Comparison of ENCODE assay signal across 18 mouse cellular contexts in the genomic region with DNA sequence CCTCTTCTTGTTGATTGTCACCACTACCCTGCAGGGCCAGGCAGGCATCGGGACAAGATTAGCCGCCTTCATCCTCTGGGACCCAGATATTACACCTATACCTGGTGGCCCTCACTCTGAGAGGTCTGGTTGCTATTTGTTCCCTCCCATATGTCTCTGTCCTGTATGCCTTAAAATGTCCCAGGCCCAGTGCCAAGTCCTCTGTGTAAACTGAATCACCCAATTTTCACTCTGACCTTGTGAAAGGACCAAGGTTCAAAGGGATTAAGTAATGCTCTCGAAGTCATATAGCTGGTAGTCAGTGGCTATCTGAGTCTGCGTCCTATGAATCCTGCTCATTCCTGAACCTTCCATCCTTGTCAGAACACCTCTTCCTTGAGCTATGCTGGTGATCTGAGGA. TPM values are rescaled to one million over a fixed set of nuclear protein-coding genes. Genes with fewer than 3 reads are reported as not detected.
"Had no signal": no experiment of that assay in that cellular context is flagged by ENCODE, and none has a peak within 500 bp of the region (broad histone marks: within the 10 kb centered on the region; RNA-seq: fewer than 3 reads in every experiment).

No protein-coding gene starts in this region.

- H3K4me2 ChIP-seq: limb, embryonic 13.5 days; midbrain, embryonic 13.5 days had no signal

- H3K4me1 ChIP-seq: limb, embryonic 13.5 days; midbrain, embryonic 13.5 days had no signal

- H3K9ac ChIP-seq: limb, embryonic 13.5 days; midbrain, embryonic 13.5 days had no signal

- H3K4me3 ChIP-seq: limb, embryonic 13.5 days; midbrain, embryonic 13.5 days had no signal

- H3K27me3 ChIP-seq: limb, embryonic 13.5 days; midbrain, embryonic 13.5 days had no signal

- H3K27ac ChIP-seq: kidney, postnatal 0 days; limb, embryonic 13.5 days; midbrain, embryonic 13.5 days had no signal

- DNase-seq: kidney, adult 11 months; kidney, adult 9 months; kidney, postnatal 36 days; layer of hippocampus, adult 9-11 months; left cerebral cortex, postnatal 4 days; lung, adult 18-20 months; right cerebral cortex, postnatal 14 days; thymus, postnatal 36 days had no signal

- ATAC-seq: midbrain, embryonic 13.5 days had no signal

- H3K9me3 ChIP-seq: limb, embryonic 13.5 days; midbrain, embryonic 13.5 days had no signal

- H3K36me3 ChIP-seq: limb, embryonic 13.5 days; midbrain, embryonic 13.5 days had no signal

RNA-seq across cellular contexts. Expression of a gene that starts 6.8 kb away (rescaled TPM):
- total RNA-seq: megakaryocyte-erythroid progenitor cell, adult 5-6 weeks had no signal

RNA-seq across cellular contexts. Expression of a gene that starts 12.7 kb away (rescaled TPM):
- total RNA-seq: layer of hippocampus, adult 18-20 months; left cerebral cortex, postnatal 10 days; left cerebral cortex, postnatal 4 days; megakaryocyte-erythroid progenitor cell, adult 5-6 weeks; midbrain, postnatal 0 days had no signal
- polyA plus RNA-seq: limb, embryonic 13.5 days; midbrain, embryonic 13.5 days; midbrain, postnatal 0 days; neural tube, embryonic 14.5 days; spleen, adult 2 months; thymus, postnatal 0 days had no signal

RNA-seq across cellular contexts. Expression of a gene that starts 44.1 kb away (rescaled TPM):
- total RNA-seq: left cerebral cortex, postnatal 4 days; megakaryocyte-erythroid progenitor cell, adult 5-6 weeks; midbrain, postnatal 0 days had no signal
- polyA plus RNA-seq: midbrain, embryonic 13.5 days; midbrain, postnatal 0 days had no signal
